Mouse (Mus musculus): ENCODE results near the gene Zzz3. TPM values are rescaled to one million over a fixed set of nuclear protein-coding genes. Genes with fewer than 3 reads are reported as not detected.

The Zzz3 gene
- polyA plus RNA-seq, 1 experiment from 2014 or later = 22.8 TPM

DNA sequence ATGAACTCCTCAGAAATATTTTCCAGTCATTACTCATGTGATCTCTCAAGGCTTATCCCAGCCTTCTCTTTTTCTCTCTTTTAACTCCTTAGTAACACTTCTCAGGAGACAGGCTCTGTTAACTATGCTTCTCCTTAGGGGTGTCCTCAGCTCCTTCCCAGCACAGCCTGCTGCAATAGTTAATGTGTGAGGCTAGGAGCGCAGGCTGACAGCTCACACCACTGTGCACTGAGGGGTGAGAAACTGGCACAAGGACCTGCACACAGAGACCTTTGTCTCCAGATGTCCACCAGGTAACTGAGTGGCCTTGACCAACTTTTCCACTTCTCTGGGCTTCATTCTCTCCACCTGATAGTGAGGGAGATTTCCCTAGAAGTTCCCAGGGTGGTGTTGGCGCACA, 102.6 kb downstream of the Zzz3 start:
- 78% methylated on average over 2 of the region's 2 CpGs for WGBS
- H3K4me3 ChIP-seq (ENCODE audit: low read depth, low read length) = no peak overlapping the region
- H3K4me1 ChIP-seq (replicated peaks; ENCODE audit: control insufficient read depth, insufficient read depth) = no peaks in the 10 kb centered on the region
- ATAC-seq (ENCODE audit: low FRiP score, low TSS enrichment) (no peak), DNase-seq (ENCODE audit: low spot score) (no peak)
- H3K27ac ChIP-seq (replicated peaks) = no peak overlapping the region
- no peak for TF ChIP-seq EP300 (optimal IDR thresholded peaks at IDR 0.05)
- TF ChIP-seq CTCF (IDR thresholded peaks at IDR 0.05; ENCODE audit: low read depth) = no peak
- H3K27me3 ChIP-seq (ENCODE audit: control insufficient read depth, insufficient read depth, low read length) = no peaks in the 10 kb centered on the region
- no peak overlapping the region for H3K4me2 ChIP-seq (replicated peaks; ENCODE audit: low read depth)
- no peaks in the 10 kb centered on the region for H3K9me3 ChIP-seq (ENCODE audit: control insufficient read depth, low read length)
- H3K9ac ChIP-seq (ENCODE audit: low read length) = no peak overlapping the region
- H3K36me3 ChIP-seq (ENCODE audit: control insufficient read depth, insufficient read depth, low read length) = no peaks in the 10 kb centered on the region

DNA sequence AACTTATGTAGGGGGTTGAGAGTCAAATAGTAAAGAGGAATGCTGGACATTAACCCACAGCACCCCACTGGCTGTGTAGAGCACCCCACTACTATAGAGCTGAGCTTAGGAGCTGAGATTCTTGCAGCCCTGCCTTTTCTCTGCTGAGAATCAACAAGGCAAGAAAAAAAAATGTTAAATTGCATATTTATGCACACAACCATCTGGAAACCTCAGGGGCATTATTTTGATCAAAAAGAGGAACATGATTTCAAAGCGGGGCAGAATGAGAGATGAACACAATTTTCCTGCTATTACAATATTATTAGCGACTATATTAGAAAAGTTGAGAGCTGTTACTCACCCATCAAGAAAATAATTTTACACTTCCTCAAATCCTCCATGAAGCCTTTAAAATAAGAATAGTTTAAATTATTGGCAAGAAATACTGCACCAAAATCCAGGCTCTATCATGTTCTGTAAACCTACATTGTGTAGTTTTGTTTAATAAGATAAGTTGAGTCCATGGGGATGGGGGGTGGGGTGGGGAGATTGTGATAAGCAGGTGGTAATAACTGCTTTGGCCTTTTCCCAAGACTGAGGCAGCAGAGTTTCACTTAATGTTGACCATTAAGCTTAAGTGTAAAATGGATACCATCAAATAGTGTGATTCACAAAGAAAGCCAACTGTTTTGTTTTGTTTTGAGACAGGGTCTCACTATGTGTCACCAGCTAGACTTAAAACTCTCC, 103.9 kb downstream of the Zzz3 start:
- ATAC-seq (ENCODE audit: low FRiP score, low TSS enrichment) = no peak
- H3K27ac ChIP-seq (replicated peaks) = no peak overlapping the region
- no peaks in the 10 kb centered on the region for H3K9me3 ChIP-seq (ENCODE audit: control insufficient read depth, low read length)
- no peaks in the 10 kb centered on the region for H3K4me1 ChIP-seq (replicated peaks; ENCODE audit: control insufficient read depth, insufficient read depth)
- no peak overlapping the region for H3K9ac ChIP-seq (ENCODE audit: low read length)
- no peak for DNase-seq (ENCODE audit: low spot score)
- 71% methylated on average over 2 of the region's 2 CpGs for WGBS
- no peak overlapping the region for H3K4me3 ChIP-seq (ENCODE audit: low read depth, low read length)
- H3K27me3 ChIP-seq (ENCODE audit: control insufficient read depth, insufficient read depth, low read length) = no peaks in the 10 kb centered on the region
- TF ChIP-seq EP300 (optimal IDR thresholded peaks at IDR 0.05) (no peak), CTCF (IDR thresholded peaks at IDR 0.05; ENCODE audit: low read depth) (no peak)
- H3K4me2 ChIP-seq (replicated peaks; ENCODE audit: low read depth) = no peak overlapping the region
- no peaks in the 10 kb centered on the region for H3K36me3 ChIP-seq (ENCODE audit: control insufficient read depth, insufficient read depth, low read length)

GRCm38 (mm10) chr3:152507900-152508299, 112.6 kb downstream of the Zzz3 start:
- no peak overlapping the region for H3K4me3 ChIP-seq (ENCODE audit: low read depth, low read length)
- no peaks in the 10 kb centered on the region for H3K27me3 ChIP-seq (ENCODE audit: control insufficient read depth, insufficient read depth, low read length)
- 72% methylated on average over 8 of the region's 8 CpGs for WGBS
- H3K9me3 ChIP-seq (ENCODE audit: control insufficient read depth, low read length) = no peaks in the 10 kb centered on the region
- no peak overlapping the region for H3K9ac ChIP-seq (ENCODE audit: low read length)
- DNase-seq (ENCODE audit: low spot score) = no peak
- H3K4me2 ChIP-seq (replicated peaks; ENCODE audit: low read depth) = no peak overlapping the region
- no peak overlapping the region for H3K27ac ChIP-seq (replicated peaks)
- no peaks in the 10 kb centered on the region for H3K36me3 ChIP-seq (ENCODE audit: control insufficient read depth, insufficient read depth, low read length)
- ATAC-seq (ENCODE audit: low FRiP score, low TSS enrichment) = no peak
- H3K4me1 ChIP-seq (replicated peaks; ENCODE audit: control insufficient read depth, insufficient read depth) = no peaks in the 10 kb centered on the region
- TF ChIP-seq EP300 (optimal IDR thresholded peaks at IDR 0.05) = no peak
- TF ChIP-seq CTCF (IDR thresholded peaks at IDR 0.05; ENCODE audit: low read depth) = no peak

- H3K4me2 ChIP-seq (replicated peaks; ENCODE audit: low read depth) = no peak overlapping the region
- TF ChIP-seq EP300 (optimal IDR thresholded peaks at IDR 0.05) = no peak
Measured at GRCm38 (mm10) chr3:152508419-152508993, 113.2 kb downstream of the Zzz3 start.

DNA sequence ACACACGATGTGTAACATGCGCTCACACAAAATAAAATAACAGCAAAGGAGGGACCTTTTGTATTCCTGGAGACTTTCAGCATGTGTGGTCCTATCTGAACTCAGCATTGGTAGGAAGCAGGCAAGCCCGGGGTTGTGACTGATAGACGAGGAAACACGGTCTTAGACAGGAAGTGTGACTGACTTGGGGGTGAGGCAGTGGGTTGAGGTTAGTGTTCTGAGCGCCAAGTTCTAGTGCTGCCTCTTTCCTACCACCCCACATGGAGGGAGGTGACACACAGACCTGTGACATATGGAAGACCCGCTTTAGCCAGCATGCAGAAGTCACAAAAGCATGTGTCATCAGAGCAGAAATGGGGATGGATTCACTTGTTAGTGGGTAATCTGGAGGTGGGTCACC, 114.0 kb downstream of the Zzz3 start:
- H3K4me2 ChIP-seq (replicated peaks; ENCODE audit: low read depth) = no peak overlapping the region
- no peaks in the 10 kb centered on the region for H3K9me3 ChIP-seq (ENCODE audit: control insufficient read depth, low read length)
- H3K27ac ChIP-seq (replicated peaks) = no peak overlapping the region
- H3K4me1 ChIP-seq (replicated peaks; ENCODE audit: control insufficient read depth, insufficient read depth) = no peaks in the 10 kb centered on the region
- no peak overlapping the region for H3K4me3 ChIP-seq (ENCODE audit: low read depth, low read length)
- no peaks in the 10 kb centered on the region for H3K27me3 ChIP-seq (ENCODE audit: control insufficient read depth, insufficient read depth, low read length)
- ATAC-seq (ENCODE audit: low FRiP score, low TSS enrichment) = no peak
- TF ChIP-seq EP300 (optimal IDR thresholded peaks at IDR 0.05) = no peak
- no peak for TF ChIP-seq CTCF (IDR thresholded peaks at IDR 0.05; ENCODE audit: low read depth)
- WGBS = 76% methylated on average over 7 of the region's 7 CpGs
- no peak for DNase-seq (ENCODE audit: low spot score)
- H3K36me3 ChIP-seq (ENCODE audit: control insufficient read depth, insufficient read depth, low read length) = no peaks in the 10 kb centered on the region
- no peak overlapping the region for H3K9ac ChIP-seq (ENCODE audit: low read length)

More at GRCm38 (mm10) chr3:152508419-152508993, 113.2 kb downstream of the Zzz3 start:
- Histone ChIP-seq H3K36me3 (ENCODE audit: control insufficient read depth, insufficient read depth, low read length) (no peaks in the 10 kb centered on the region), H3K27me3 (ENCODE audit: control insufficient read depth, insufficient read depth, low read length) (no peaks in the 10 kb centered on the region), H3K4me1 (replicated peaks; ENCODE audit: control insufficient read depth, insufficient read depth) (no peaks in the 10 kb centered on the region), H3K9me3 (ENCODE audit: control insufficient read depth, low read length) (no peaks in the 10 kb centered on the region), H3K4me3 (ENCODE audit: low read depth, low read length) (no peak overlapping the region), H3K27ac (replicated peaks) (no peak overlapping the region), H3K9ac (ENCODE audit: low read length) (no peak overlapping the region)
- no peak for DNase-seq (ENCODE audit: low spot score)
- no peak for ATAC-seq (ENCODE audit: low FRiP score, low TSS enrichment)
- 88% methylated on average over 12 of the region's 12 CpGs for WGBS

Other genes starting within 250 kb of the Zzz3 start
- gene Gipc2, start 229.2 kb upstream of the Zzz3 start, polyA plus RNA-seq (2015; fragmentation: Nextera tagmentation; extraction: Ambion mirVana) = 76.1 and 82.5 TPM in 2 replicates
- gene Dnajb4, start 185.2 kb upstream of the Zzz3 start, polyA plus RNA-seq (2015; fragmentation: Nextera tagmentation; extraction: Ambion mirVana) = 26.4 and 29.0 TPM in 2 replicates
- gene Fubp1, start 185.1 kb upstream of the Zzz3 start, polyA plus RNA-seq (2015; fragmentation: Nextera tagmentation; extraction: Ambion mirVana) = 60.2 and 60.5 TPM in 2 replicates
- gene Nexn, start 129.1 kb upstream of the Zzz3 start, polyA plus RNA-seq (2015; fragmentation: Nextera tagmentation; extraction: Ambion mirVana) = 29.8 and 37.9 TPM in 2 replicates
- 3.5 and 3.6 TPM in 2 replicates for gene Miga1, start 55.1 kb upstream of the Zzz3 start, polyA plus RNA-seq (2015; fragmentation: Nextera tagmentation; extraction: Ambion mirVana)
- gene Usp33, start 49.0 kb upstream of the Zzz3 start, polyA plus RNA-seq (2015; fragmentation: Nextera tagmentation; extraction: Ambion mirVana) = 15.7 and 16.1 TPM in 2 replicates